Mouse (Mus musculus) liver, embryonic 16.5 days (tissue): ENCODE results near the gene Zdhhc17. TPM values are rescaled to one million over a fixed set of nuclear protein-coding genes. Genes with fewer than 3 reads are reported as not detected.
A peak's percentile ranks its signal among the peaks of the same experiment; 100 is the strongest.

Experiments used
- ATAC-seq: fragments of 200-750 bp; cut with Nextera tagmentation; 2 replicates; pipeline ENCODE4 v1.8.0; 2017; ENCODE audit warnings: low read depth, mild to moderate bottlenecking, moderate number of reproducible peaks, moderate library complexity
- H3K27ac ChIP-seq: fragments of 300-500 bp; sonication (generic); 2 replicates; pipeline ENCODE4 v1.5.1; 2014; ENCODE audit warnings: mild to moderate bottlenecking, low read length
- H3K27me3 ChIP-seq: fragments of 300-500 bp; sonication (generic); 2 replicates; pipeline ENCODE4 v1.6.1; 2014; ENCODE audit warnings: low read depth, low read length, mixed read lengths; ENCODE audit not compliant: control insufficient read depth, insufficient read depth
- H3K36me3 ChIP-seq: fragments of 300-500 bp; sonication (generic); 2 replicates; pipeline ENCODE4 v1.6.1; 2014; ENCODE audit warnings: mild to moderate bottlenecking; ENCODE audit not compliant: control insufficient read depth, insufficient read depth
- H3K4me1 ChIP-seq: fragments of 300-500 bp; sonication (generic); 2 replicates; pipeline ENCODE4 v1.6.1; 2014; ENCODE audit warnings: low read depth, low read length, mixed read lengths; ENCODE audit not compliant: control insufficient read depth
- H3K4me2 ChIP-seq: fragments of 300-500 bp; sonication (generic); 2 replicates; pipeline ENCODE4 v1.6.1; 2014; ENCODE audit warnings: low read depth, low read length, mixed read lengths
- H3K4me3 ChIP-seq: fragments of 300-500 bp; sonication (generic); 2 replicates; pipeline ENCODE4 v1.5.1; 2014; ENCODE audit warnings: low read depth, mild to moderate bottlenecking, low read length
- H3K9ac ChIP-seq: fragments of 300-500 bp; sonication (generic); 2 replicates; pipeline ENCODE4 v1.6.1; 2014; ENCODE audit warnings: low read depth, low read length
- H3K9me3 ChIP-seq: fragments of 300-500 bp; sonication (generic); replicated peaks from 2 replicates; pipeline ENCODE4 v1.6.1; 2016; ENCODE audit warnings: low read length; ENCODE audit not compliant: control insufficient read depth
- WGBS: fragments of 180-500 bp; shearing (Covaris S2); extraction: QIAGEN DNeasy Blood & Tissue Kit; methylation state at CpG from one replicate; pipeline ENCODE4 v1.1.7; 2014; ENCODE audit not compliant: insufficient replicate concordance; 5-methylcytosine and 5-hydroxymethylcytosine counted together
- polyA plus RNA-seq: library from polyadenylated mRNA; unstranded; fragments of >200 nt; fragmentation: Nextera tagmentation; extraction: Ambion mirVana; gene quantifications from 2 replicates; pipeline ENCODE4 v1.2.1, GENCODE M21; 2015

The Zdhhc17 gene
- polyA plus RNA-seq, 1 experiment from 2014 or later = 4.6 TPM

DNA sequence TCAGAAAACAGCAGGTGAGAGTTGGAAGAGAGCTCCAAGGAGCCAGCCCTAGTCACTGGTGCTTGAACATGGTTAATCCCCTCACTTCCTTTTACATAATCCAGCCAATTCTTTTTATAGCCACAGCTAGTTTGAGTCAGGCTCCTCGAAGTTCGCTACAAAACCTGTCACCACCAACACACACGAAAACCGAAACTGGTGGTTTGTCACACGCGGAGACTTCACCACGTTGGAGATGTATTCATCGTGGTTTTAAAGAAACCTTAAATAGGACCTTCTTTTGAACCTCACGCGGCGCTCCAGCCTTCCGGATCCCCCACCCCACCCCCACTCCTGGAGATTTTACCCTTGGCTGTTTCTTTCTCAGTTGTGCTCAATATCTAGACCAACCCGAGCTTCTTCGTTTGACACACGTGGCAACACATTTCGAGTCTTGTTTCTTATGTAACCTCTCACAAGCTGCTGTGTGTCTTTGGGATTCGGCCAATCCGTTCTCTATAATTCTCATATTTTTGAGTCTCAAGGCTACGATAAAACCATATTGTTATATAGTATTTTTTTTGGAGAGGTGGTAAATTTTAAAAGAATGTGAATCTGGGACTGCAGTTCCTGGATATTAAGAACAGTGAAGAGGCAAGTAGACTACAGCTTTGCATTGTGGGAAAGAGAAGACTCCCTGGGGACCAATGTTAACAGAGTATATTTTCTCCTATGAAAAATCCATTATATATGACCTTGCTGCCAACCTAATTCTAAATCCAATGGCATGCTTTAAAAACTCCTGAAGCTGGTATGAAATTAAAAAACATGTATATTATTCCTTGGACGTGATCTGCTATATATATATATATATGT is 21.8 kb upstream of the Zdhhc17 start:
- no peak overlapping the region for H3K9ac ChIP-seq
- no peaks in the 10 kb centered on the region for H3K4me1 ChIP-seq
- H3K4me2 ChIP-seq = peak overlapping the region; percentile 49
- no peaks in the 10 kb centered on the region for H3K36me3 ChIP-seq
- no peak for ATAC-seq
- no peaks in the 10 kb centered on the region for H3K27me3 ChIP-seq
- H3K9me3 ChIP-seq = no peaks in the 10 kb centered on the region
- 17% methylated on average over 20 of the region's 20 CpGs for WGBS
- H3K4me3 ChIP-seq = peak overlapping the region; percentile 43
- no peak overlapping the region for H3K27ac ChIP-seq

DNA sequence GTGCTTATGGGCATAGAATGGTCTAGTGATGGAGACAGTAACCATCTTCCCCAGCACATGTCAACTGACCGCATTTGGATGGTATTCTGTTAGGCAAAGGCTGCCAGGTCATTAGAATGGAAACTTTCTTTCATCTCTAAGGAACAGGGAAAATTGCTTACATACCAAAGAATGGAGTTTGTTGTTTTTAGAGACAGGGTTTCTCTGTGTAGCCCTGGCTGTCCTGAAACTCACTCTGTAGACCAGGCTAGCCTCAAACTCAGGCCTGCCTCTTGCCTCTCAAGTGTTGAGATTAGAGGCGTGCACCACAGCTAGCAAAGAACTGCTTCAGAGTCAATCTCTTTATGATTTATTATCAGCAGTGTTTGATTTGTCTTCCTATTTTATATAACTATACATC is 20.9 kb upstream of the Zdhhc17 start:
- Histone ChIP-seq H3K4me3 (no peak overlapping the region), H3K9me3 (no peaks in the 10 kb centered on the region), H3K36me3 (no peaks in the 10 kb centered on the region), H3K9ac (no peak overlapping the region), H3K4me2 (no peak overlapping the region), H3K4me1 (no peaks in the 10 kb centered on the region), H3K27ac (no peak overlapping the region), H3K27me3 (no peaks in the 10 kb centered on the region)
- ATAC-seq = no peak
- WGBS = 59% methylated on average over 2 of the region's 2 CpGs

DNA sequence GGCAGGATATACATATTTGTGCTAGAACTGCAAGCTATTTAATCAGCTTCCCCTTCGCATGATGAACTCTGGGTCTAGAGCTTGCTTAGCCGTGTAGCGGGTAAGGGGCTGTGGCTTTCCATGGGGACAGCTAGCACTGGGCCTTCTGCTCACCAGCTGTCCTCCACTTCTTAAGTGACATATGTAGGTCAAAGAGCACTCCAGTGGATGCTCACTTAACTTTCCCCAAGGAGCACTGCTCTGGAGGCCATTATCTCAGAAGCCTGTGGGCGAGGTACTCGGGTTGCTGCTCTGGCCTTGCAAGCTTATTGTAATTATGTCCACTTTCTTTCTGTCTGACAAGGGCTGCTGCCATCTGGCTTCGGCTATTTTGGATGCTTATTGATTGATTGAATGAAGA is 16.2 kb upstream of the Zdhhc17 start:
- ATAC-seq = no peak
- Histone ChIP-seq H3K4me1 (no peaks in the 10 kb centered on the region), H3K4me3 (no peak overlapping the region), H3K27ac (no peak overlapping the region), H3K9ac (no peak overlapping the region), H3K4me2 (no peak overlapping the region), H3K9me3 (no peaks in the 10 kb centered on the region), H3K27me3 (no peaks in the 10 kb centered on the region), H3K36me3 (no peaks in the 10 kb centered on the region)
- 72% methylated on average over 6 of the region's 6 CpGs for WGBS

DNA sequence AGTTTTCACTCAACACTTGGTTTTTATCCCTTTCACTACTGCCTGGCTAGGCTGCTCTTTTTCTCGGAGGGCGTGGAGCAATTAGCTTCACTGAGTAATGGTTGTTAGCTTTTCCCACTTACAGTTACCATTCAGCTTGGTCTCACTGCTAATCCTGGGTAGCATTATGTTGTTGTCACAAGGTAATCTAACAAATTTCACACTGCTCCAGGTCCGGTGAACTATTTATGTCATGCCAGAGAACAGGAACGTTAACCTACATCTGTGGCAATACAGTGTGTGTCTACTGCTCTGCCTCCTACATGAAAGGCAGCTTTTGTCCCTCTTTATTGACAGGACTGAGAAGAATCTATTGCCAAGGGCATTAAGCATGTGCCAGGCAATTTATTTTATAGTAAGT is 14.8 kb upstream of the Zdhhc17 start:
- H3K27ac ChIP-seq = no peak overlapping the region
- ATAC-seq = no peak
- H3K4me1 ChIP-seq = no peaks in the 10 kb centered on the region
- no peaks in the 10 kb centered on the region for H3K9me3 ChIP-seq
- no peak overlapping the region for H3K9ac ChIP-seq
- no peaks in the 10 kb centered on the region for H3K36me3 ChIP-seq
- 77% methylated on average over 4 of the region's 4 CpGs for WGBS
- H3K4me3 ChIP-seq = no peak overlapping the region
- no peaks in the 10 kb centered on the region for H3K27me3 ChIP-seq
- H3K4me2 ChIP-seq = no peak overlapping the region

DNA sequence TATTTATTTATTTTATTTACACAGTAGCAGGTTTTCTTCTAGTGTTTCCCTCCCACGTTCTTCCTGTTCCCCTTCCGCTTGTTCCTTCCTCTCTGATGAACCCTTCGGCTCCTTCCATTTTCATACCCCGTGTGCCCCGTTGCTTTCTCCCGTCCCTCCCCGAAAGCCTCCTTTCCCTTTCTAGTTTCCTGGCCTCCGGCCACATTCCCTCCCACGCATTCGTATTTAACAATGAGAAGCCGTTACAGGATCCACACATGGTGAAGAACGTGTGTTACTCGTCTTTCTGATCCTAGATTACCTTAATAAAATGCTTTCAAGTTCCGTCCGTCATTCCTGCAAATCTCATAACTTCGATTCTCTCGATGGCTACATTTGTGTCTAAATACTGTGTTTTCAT is 4.5 kb upstream of the Zdhhc17 start:
- Histone ChIP-seq H3K36me3 (no peaks in the 10 kb centered on the region), H3K9me3 (no peaks in the 10 kb centered on the region), H3K9ac (no peak overlapping the region), H3K4me2 (no peak overlapping the region), H3K27ac (no peak overlapping the region), H3K4me1 (peaks cover 7% of the 10 kb centered on the region), H3K27me3 (peaks cover 3% of the 10 kb centered on the region; the same call in 1 of the 2 replicates), H3K4me3 (no peak overlapping the region)
- 69% methylated on average over 17 of the region's 17 CpGs for WGBS
- no peak for ATAC-seq

DNA sequence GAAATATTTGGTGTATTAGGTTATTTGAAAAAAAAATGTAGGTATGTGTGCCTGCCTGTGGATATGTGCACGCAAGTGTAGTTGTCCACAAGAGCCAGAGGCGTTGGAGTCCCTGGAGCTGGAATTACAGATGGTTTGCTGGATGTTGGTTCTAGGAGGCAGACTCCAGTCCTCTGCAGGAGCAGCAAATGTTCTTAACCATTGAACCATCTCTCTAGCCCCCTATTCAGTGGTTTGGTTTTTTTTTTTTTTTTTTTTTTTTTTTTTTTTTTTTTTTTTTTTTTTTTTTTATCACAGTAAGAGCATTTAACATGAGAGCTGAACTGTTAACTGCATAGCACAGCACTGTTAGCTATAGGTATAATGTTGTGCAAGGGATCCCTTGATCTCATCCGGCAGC is 3.3 kb upstream of the Zdhhc17 start:
- 87% methylated on average over 3 of the region's 3 CpGs for WGBS
- Histone ChIP-seq H3K4me3 (no peak overlapping the region), H3K27me3 (peaks cover 3% of the 10 kb centered on the region; the same call in 1 of the 2 replicates), H3K9me3 (no peaks in the 10 kb centered on the region), H3K4me2 (no peak overlapping the region), H3K4me1 (peaks cover 7% of the 10 kb centered on the region), H3K27ac (no peak overlapping the region), H3K36me3 (no peaks in the 10 kb centered on the region), H3K9ac (no peak overlapping the region)
- no peak for ATAC-seq

DNA sequence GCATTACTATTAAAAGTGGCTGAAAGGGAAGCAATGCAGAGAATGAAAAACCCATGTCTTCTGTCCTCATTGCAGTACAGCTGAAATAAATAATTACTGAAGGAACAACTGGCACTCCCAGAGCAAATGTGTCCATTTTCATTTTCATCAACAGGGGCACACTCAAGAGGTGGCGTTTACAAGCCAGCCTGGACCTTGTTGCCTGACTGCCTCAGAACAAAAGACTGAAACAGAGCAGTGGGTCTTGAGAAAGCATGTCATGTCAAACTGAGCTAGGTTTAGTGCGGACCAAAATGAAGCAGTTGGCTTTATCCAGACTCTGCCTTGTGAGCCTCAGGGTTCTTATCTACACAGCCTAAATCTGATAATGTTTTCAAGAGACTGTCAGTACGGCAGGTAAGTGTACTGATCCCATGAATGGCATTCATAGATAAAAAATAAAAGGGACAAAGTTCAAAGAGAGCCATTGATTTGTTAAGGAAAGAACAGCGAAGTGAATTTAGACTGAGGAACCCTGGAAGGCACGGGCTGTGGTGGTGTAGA is 2.6 kb upstream of the Zdhhc17 start:
- 52% methylated on average over 5 of the region's 5 CpGs for WGBS
- Histone ChIP-seq H3K4me2 (no peak overlapping the region), H3K27ac (no peak overlapping the region), H3K27me3 (peaks cover 3% of the 10 kb centered on the region; the same call in 1 of the 2 replicates), H3K9ac (no peak overlapping the region), H3K4me1 (peaks cover 14% of the 10 kb centered on the region), H3K9me3 (no peaks in the 10 kb centered on the region), H3K36me3 (no peaks in the 10 kb centered on the region), H3K4me3 (no peak overlapping the region)
- no peak for ATAC-seq

DNA sequence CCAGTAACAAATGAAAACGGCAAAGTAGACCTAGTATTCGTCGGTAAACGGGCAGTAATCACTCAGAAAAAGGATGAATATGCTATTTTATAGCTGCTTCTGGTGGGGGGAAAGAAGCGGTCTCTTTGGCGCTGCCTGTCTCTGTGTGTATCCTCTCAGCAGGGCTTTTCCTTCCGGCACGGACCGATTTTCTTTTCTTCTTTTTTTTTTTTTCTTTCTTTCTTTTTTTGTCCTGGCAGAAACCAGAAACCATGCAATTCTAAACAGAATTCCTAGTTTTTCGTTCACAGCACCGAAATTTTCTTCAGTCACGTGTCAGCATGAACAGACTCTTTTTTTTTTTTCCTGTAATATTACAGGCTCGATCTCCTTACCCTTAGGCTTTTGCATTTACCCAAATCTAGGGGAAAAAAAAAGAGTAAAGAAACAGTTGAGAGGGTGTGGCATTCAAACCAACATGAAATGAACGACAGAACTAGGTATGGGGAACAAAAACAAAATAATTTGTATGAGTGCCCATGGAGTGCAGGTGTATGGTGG is 1.4 kb upstream of the Zdhhc17 start:
- Histone ChIP-seq H3K36me3 (no peaks in the 10 kb centered on the region), H3K4me2 (peak overlapping the region; percentile 92), H3K9ac (no peak overlapping the region; the same call in 1 of the 2 replicates), H3K9me3 (no peaks in the 10 kb centered on the region), H3K4me3 (peak overlapping the region; percentile 89), H3K4me1 (peaks cover 17% of the 10 kb centered on the region), H3K27ac (no peak overlapping the region), H3K27me3 (peaks cover 3% of the 10 kb centered on the region; the same call in 1 of the 2 replicates)
- no peak for ATAC-seq
- 2% methylated on average over 14 of the region's 14 CpGs for WGBS
